ENCODE assay signal across 26 mouse cellular contexts in the genomic region with DNA sequence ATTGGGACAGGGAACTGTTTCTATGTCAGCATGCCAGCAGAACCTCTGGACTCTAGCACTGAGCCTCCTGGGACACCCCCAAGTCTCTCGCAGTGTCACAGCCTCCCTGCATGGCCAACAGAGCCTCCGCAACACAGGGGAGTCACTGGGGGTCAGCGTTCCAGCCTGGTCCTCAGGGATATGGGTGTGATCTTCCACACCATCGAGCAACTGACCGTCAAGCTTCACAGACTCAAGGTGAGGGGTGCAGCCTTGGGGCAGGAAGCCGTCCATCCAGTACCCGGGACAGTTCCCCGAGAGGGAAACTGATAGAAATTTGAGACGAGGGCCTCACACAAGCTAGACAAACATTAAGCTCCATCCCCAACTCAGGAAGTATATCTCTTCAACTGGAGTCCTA.
"Had no signal": no experiment of that assay in that cellular context is flagged by ENCODE, and none has a peak within 500 bp of the region (broad histone marks: within the 10 kb centered on the region; RNA-seq: fewer than 3 reads in every experiment).

No protein-coding gene starts in this region.

- H3K4me3 ChIP-seq: gastrocnemius, adult 2 months; heart, adult 2 months; heart, embryonic 12.5 days; hindbrain, embryonic 10.5 days; hindbrain, embryonic 12.5 days; intestine, embryonic 15.5 days; layer of hippocampus, adult 2 months; left cerebral cortex, adult 2 months; limb, embryonic 10.5 days; limb, embryonic 12.5 days; liver, embryonic 13.5 days; liver, embryonic 15.5 days had no signal

- H3K27ac ChIP-seq: gastrocnemius, adult 2 months; heart, adult 2 months; hindbrain, embryonic 10.5 days; hindbrain, embryonic 12.5 days; hindbrain, embryonic 14.5 days; intestine, embryonic 15.5 days; layer of hippocampus, adult 2 months; left cerebral cortex, adult 2 months; limb, embryonic 10.5 days; limb, embryonic 12.5 days; liver, embryonic 13.5 days; liver, embryonic 15.5 days had no signal

- H3K9ac ChIP-seq: heart, embryonic 12.5 days; hindbrain, embryonic 12.5 days; hindbrain, embryonic 14.5 days; intestine, embryonic 15.5 days; limb, embryonic 12.5 days; liver, embryonic 13.5 days; liver, embryonic 15.5 days; liver, postnatal 0 days had no signal

- H3K4me1 ChIP-seq: hindbrain, embryonic 12.5 days; intestine, embryonic 15.5 days; limb, embryonic 10.5 days; limb, embryonic 12.5 days; liver, embryonic 13.5 days; liver, embryonic 15.5 days had no signal

- DNase-seq: gastrocnemius, adult 2 months; gastrocnemius, postnatal 10 days; gastrocnemius, postnatal 25 days; heart, adult 2 months; heart, postnatal 10 days; heart, postnatal 4 days; kidney, adult 2 months; kidney, postnatal 10 days; kidney, postnatal 4 days; liver; liver, embryonic 13.5 days; liver, postnatal 0 days had no signal

- H3K9me3 ChIP-seq: heart, embryonic 12.5 days; hindbrain, embryonic 10.5 days; hindbrain, embryonic 12.5 days; intestine, embryonic 15.5 days; limb, embryonic 10.5 days; limb, embryonic 12.5 days; liver, embryonic 13.5 days; liver, embryonic 15.5 days had no signal

- H3K27me3 ChIP-seq: heart, embryonic 12.5 days; hindbrain, embryonic 12.5 days; intestine, embryonic 15.5 days; limb, embryonic 12.5 days; liver, embryonic 13.5 days; liver, embryonic 15.5 days had no signal

- H3K4me2 ChIP-seq: heart, embryonic 12.5 days; hindbrain, embryonic 12.5 days; hindbrain, embryonic 14.5 days; intestine, embryonic 15.5 days; limb, embryonic 12.5 days; liver, embryonic 11.5 days; liver, embryonic 13.5 days; liver, embryonic 15.5 days had no signal

- ATAC-seq: hindbrain, embryonic 16.5 days; inflammation-experienced regulatory T-cells, adult 6 months; intestine, embryonic 15.5 days; intestine, postnatal 0 days; liver, postnatal 0 days had no signal
